Mouse (Mus musculus): ENCODE measurements around the gene B2m.

B2m gene

GRCm38 (mm10) chr2:122194509-122194929 is 47.0 kb downstream of the B2m start:
- peak; percentile 69 for DNase-seq (ENCODE audit: low read depth)

- no peak for DNase-seq (ENCODE audit: low read depth)
These were observed 54.0 kb downstream of the B2m start for GRCm38 (mm10) chr2:122201501-122201900.

Data from naive thymus-derived CD4-positive, alpha-beta T cell, adult 2 months (primary cell).